Mouse (Mus musculus) cerebellum, adult 8-10 months (tissue): Measurements from ENCODE around the gene Atp13a3.
"Not testable (repeated sequence)": the region's sequence is repeated elsewhere in the genome, so short reads cannot be mapped to it uniquely, and the experiment has no call there.

Experiments
- DNase-seq: peaks from one replicate; pipeline ENCODE4 v3.0.0; 2022

The Atp13a3 gene

DNA sequence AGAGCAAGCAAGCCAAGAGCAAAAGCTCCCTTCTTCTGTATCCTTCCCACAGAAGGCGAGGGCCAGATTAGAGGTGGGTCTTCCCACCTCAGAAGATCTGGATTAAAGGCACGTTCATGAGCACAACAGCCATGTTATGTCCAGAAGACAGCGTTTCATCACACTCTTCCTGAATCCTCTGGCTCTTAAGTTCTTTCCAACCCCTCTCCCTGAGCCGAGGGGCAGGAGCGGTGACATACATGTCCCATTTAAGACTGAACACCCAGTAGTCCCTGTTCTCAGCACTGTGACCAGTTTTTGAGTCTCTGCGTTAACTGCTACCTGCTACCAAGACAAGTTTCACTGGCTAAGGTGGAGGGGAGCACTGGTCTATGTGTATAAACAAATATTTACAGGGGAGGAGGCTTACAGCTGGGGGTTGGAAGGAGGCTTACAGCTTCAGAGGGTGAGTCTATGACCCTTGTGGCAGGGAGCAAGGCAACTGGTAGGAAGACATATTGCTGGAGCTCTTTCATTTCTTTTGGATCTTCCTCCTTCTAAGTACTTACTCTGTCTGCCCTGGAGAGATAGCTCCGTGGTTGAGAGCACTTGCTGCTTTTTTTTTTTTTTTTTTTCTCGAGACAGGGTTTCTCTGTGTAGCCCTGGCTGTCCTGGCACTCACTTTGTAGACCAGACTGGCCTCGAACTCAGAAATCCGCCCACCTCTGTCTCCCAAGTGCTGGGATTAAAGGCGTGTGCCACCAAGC lies at the start of gene Atp13a3:
Gene Atp13a3, minus strand, starts transcription at position 51 of the 746 bp plus-strand sequence.
- DNase-seq: no peak

DNA sequence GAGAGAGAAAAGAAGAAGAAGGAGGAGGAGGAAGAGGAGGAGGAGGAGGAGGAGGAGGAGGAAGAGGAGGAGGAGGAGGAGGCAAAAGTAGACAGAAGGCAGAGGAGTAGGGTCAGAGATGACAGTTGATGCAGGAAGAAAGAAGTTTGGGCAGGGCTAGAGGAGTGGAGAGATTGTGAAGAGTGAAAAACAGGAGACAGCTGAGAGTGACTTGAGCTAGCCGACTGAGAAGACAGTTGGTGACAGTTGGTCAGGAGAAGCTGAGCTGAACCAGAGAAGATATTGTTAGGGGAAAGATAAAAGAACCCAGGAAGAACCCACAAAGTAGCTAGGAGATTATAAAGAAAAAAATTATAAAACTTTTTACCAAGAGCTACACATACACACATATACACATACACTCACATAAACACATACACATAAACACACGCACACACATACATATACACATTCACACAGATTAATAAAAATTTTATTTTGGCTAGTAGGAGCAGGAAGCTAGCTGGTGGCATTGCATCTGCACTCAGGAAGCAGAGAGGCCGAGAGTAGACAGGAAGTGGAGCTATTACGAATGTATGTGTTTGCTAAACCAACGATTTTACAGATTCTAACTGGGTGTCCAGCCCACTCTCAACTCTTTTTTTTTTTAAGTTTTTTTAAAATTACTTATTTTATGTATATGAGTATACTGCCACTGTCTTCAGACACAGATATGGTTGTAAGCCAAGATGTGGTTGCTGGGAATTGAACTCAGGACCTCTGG lies 47.6 kb upstream of the Atp13a3 start:
- DNase-seq: no peak

DNA sequence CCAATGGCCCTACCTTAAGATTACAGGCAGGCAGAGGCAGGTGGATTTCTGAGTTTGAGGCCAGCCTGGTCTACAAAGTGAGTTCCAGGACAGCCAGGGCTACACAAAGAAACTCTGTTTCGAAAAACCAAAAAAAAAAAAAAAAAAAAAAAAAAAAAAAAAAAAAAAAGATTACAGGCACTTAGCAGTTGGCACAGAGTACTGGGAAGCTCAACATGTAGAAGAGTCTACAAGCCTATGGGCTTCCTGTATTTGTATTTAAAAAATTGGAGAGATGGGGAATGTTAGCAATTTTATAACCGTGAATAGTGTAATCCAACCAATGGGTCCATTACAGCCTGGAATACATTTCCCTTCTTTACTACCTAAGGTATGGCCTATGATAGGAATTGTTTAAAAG lies 45.4 kb upstream of the Atp13a3 start:
- DNase-seq: not testable (repeated sequence)

DNA sequence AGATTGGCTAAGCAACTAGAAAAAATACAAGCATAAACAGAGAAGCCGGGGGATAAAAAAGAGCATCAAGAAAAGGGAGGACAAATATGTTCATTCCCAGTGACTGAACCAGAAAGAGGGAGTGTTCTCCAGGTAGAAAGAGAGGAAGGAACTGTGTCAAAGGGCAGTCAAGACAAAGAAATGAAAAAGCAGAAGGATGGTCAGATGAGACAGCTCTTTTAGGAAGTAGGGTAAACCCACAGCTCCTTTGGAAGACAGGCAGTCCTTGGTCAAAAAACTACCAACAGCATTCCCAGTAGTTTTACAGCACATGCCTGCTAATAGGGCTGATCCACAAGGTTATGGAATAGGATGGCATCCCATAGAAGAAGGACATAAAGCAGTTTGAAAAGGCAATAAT lies 43.2 kb upstream of the Atp13a3 start:
- no peak for DNase-seq

DNA sequence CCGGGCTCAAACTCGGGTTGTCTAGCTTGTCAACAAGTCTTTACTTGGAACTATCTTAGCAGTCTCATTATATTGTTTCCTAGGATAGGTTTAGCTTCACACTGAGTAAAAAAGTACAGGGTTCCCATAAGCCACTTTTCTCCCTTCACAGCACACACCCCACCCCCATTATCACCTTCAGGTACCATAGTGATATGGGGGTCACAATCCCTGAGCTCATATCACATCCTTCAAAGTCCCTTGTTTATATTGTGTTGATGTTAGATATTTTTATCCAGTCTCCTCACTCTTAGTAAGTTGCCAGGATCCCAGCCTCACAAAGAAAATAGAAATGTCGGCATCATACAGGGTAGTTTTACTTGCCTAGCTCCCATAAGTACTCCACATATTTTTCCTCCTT lies 42.4 kb upstream of the Atp13a3 start:
- DNase-seq: no peak

DNA sequence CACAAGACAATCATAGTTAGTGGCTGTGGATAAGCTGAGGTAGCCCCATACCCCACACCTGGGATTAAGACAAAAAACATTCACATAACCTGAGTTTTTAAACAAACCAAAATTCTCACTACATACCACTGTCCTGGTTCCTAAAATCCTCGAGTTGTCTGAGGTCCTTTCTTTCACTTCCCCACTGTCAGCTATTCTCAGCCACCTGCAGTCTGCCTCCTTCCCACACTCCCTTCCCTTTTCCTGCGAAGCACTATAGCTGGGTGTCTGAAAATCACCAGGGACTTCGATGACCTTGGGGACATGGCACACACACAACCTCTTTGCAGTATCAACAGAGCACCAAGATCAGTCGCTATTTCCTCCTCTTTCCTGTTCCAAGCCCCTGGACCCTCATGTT lies 41.9 kb upstream of the Atp13a3 start:
- no peak for DNase-seq

DNA sequence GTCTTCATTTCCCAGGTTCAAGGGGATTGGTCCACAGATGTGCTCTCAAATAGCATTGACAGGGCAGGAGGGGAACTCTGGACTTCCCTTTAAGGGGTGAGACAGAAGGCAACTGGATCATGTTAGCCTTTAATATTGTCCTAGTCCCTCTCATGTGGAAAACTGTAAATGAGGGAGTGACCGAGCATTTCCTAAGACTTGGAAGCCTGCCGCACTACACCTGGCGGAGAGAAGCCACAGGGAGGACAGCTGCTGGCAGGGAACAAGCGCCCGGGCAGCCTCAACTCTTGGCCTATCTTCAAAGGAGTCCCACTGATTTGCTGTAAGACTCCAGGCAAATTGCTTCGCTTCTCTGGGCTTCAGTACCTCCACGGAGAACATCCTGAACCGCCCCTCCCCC lies 37.6 kb upstream of the Atp13a3 start:
- DNase-seq: no peak

DNA sequence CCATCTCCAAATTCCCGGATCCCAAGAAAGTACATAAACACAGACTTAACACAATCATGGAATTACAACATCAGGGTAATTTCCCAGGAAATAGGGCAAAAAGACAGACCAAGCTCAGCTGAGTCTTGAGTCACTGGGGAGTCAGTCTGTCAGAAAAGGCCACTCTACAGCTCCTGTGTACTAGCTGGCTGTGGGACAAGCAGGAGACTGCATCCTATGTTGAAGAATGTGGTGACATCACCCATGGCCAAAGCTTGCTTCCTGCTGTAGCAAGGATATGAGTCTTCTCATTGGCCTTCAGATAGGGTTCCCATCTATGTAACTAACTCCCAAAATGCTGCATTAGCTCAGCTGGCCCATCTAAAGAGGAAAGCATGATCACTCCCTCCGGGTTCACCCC lies 36.7 kb upstream of the Atp13a3 start:
- DNase-seq: no peak

DNA sequence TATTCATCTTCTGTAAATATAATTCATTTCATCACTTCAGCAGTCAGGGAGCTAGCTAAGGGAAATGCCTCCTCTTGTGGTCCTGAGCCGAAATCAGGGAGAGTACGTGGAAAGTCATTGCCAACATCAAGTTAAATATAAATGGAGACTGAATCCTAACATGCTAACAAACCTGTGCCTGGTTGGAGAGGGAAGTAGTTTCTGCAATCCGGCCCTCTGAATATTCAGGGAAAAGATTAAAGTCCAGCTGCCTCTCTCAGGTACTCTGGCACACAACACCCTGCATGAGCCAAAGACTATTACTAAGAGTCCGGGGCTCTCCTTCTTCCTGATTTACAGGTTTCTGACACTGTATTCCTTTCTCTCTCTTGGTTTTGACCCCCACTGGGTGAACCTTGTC lies 35.6 kb upstream of the Atp13a3 start:
- no peak for DNase-seq

DNA sequence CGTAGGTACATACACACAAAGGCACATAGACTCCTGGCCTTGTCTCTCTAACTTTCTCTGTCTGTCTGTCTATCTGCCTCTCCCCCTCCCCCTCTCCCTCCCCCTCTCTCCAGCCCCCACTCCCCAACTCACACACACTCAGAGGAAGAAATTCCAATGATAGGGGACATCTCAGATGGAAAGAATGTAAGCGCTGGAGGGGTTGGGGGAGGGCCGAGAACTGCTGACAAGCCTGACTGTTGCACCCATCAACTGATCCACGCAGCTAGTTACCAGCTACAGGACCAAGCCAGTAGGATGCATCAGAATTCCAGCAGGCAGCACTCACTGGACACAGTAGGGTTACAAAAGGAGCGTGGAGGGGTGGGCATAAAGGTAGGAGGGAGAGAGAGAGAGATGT lies 34.1 kb upstream of the Atp13a3 start:
- no peak for DNase-seq

DNA sequence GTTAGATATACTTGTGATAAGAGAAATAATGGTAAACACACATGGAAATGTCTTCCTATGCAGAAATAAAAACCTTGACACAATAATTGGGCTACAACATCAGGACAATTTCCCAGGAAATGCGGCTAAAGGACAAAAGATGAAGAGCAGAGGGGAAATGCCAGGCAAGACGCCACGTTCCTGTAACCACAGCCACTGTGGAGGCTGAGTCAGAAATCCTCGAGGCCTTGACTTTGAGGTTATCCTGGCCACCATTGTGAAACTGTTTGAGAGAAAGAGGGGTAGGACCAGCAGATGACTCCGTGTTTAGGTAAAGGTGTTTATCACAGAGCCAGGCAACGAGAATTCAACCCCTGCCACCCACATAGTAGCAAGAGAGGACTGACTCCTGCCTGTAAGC lies 33.6 kb upstream of the Atp13a3 start:
- DNase-seq: no peak

DNA sequence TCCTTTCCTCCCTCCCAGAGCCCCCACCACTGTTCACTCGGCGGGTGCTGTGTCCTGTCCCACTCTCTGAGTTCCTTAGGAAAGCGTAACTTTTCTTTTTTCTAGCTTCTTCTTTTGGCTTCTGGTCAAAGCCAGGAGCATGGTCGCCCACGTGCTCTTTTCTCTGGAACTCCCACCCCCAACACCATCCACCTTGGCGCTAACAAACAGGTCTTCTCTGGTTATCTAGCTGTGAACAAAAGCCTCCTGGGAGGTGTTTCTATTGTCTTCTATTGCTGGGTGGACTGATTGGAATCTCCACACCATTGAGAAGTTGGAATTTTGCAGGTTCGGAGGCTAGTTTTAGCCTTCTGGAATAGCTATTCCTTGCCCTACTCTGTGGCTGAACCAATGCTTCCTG lies 30.5 kb upstream of the Atp13a3 start:
- no peak for DNase-seq

DNA sequence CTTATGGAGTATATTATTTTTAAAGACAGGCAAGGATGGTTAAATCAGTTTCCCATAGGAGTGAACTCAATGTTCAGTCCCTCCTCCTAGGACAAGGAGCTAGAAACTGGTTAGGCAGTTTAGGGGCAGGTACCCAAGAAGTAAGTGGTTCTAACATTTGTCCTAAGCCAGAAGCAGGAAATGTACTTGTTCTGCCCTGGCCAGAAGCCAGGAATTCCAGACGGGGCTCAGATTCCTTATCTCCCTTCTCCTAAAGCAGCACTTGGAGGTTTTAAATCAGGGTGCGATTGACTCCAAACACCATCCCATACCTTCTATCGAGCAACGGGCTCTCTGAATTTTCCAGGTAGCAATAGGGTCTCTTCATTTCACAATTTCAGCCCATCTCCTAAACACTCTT lies 29.6 kb upstream of the Atp13a3 start:
- no peak for DNase-seq

DNA sequence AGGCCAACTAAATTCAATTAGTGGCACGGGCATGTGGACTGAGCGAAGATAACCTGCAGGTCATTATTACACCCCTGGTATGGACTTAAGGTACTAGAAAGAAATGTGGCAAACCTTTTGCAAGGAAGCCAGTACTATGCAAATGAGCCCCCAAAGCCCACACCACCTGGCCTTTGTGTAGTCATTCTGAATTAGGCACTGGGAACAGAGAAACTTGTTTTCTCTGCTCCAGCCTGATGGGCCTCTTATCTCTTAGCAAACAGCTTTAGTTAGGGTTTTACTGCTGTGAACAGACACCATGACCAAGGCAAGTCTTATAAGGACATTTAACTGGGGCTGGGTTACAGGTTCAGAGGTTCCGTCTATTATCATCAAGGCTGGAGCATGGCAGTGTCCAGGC lies 27.4 kb upstream of the Atp13a3 start:
- DNase-seq: no peak

DNA sequence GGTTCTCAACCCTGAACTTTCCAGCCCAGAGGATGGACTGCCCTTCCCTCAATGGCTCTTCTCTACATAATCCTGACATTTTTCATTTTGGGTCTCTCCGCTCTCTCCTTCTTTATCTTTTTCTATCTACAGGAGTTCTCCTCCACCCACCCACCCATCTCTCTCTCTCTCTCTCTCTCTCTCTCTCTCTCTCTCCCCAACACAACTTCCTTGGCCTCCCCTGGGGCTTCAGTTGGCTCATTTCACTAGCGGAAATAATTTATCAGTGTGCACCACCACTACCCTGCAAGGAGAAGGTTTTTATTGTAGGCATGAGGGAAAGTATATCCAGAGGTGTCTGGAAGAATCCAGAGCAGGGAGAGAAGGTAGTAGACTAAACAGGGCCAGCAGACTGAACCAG lies 26.3 kb upstream of the Atp13a3 start:
- no peak for DNase-seq

DNA sequence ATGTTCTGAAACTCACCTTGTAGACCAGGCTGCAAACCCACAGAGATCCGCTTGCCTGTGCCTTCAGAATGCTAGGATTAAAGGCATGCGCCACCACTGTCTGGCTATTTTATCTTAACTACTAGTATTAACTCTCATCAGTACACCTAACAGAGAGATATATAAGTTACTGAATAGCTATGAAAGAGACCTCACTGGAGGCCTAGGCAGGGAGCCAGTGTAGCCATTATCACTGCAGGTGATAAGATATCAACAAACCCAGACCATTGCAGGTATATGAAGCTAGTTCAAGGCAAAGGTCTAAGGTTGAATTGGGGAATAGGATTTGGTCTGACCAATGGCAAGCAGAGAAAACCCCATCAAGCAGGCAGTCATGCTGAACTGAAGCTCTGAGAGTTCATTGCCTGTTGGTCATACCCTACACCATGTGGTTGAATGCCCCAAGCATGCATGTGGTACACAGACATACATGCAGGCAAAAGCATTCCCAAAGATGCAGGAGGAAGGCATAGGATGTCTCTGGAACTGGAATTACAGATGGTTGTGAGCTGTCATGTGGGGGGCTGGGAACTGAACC lies 24.8 kb upstream of the Atp13a3 start:
- DNase-seq: no peak

DNA sequence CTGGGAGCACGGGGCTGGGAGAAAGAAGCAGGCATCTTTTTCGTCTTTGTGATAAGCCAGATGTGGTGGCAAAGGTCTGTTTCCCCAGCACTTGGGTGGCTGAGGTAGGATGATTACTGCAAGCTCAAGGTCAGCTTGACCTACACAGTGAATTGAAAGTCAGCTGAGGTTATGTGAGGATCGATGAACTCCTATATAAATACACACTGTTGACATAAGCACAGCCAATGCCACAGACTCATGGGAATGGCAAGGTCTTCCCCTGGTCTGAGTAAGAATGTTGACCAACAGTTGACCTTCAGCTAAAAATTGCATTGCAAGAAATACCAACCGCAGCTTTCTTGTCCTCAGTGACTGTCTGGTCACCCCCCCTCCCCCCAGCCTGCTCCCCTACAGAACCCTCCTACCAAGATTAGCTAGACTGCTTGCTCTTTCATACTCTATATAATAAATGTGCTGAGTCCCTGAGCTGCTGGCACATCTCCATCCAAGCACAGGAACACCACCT lies 23.0 kb upstream of the Atp13a3 start:
- DNase-seq: no peak

DNA sequence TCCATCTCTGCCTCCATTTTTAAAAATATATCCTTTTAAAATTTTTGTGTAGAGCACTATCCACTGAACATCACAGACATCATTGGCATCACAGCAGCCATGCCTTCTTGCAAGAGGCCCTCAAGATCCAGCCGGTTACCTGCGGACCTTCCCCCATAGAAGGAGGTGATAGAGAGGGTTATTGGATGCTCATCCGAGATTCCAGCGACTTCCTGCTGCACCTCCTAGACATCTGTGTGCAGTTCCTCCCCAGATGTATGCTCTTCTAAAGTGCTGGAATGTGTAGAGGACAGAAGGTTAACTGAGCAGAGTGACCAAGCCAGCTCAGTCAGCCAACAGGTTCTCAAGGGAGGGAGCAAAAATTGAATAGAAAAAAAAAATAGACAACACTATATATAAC lies 21.7 kb upstream of the Atp13a3 start:
- DNase-seq: no peak

DNA sequence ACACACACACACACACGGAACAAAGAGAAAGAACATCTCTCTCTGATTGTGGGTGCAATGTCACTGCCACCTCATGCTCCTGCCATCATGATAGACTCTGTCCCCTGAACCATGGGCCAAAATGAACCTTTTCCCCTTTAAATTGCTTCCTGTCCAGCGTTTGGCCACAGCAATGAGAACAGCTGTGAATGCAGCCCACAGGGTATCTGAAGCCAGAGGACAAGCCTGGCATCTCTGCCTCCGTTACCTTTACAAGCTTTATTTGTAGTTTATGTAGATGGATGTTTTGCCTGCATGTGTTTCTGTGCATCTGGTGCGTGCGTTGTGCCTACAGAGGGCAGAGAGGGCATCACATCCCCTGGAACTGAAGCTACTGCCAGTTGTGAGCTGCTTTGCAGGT lies 21.2 kb upstream of the Atp13a3 start:
- DNase-seq: no peak

DNA sequence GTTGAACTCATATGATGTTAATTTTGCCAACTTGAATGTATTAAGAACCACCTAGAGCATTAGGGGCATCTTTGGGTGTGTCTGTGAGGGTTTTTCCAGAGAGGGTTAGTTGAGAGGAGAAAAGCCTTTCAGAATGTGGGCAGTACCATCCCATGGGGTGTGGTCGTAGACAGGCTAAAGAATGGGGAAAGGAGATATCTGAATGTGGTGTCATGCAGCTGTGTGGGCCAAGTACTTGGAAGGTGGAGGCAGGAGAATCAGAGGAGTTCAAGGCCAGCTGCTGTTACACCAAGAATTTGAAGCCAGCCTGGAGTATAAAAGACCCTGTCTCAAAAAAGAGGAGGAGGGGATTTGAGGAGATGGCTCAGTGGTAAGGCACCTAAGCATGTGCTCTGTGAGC lies 20.2 kb upstream of the Atp13a3 start:
- DNase-seq: no peak

DNA sequence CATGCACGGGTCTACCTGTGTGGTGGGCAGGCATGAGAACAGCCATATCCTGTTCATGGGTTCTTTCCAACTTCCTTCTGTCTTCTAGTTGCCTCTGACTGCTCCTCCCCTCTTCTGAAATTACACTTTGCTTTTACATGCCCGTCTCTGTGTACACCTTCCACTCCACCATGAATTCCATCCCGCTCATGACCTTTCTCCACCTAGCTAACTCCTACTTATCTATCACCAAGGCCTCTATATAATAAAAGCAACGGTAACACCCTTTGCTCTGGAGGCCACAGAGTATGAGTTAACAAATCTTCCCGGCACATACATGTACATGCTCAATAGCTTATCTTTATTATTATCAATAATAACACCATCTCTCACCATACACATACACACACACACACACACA lies 18.3 kb upstream of the Atp13a3 start:
- no peak for DNase-seq

DNA sequence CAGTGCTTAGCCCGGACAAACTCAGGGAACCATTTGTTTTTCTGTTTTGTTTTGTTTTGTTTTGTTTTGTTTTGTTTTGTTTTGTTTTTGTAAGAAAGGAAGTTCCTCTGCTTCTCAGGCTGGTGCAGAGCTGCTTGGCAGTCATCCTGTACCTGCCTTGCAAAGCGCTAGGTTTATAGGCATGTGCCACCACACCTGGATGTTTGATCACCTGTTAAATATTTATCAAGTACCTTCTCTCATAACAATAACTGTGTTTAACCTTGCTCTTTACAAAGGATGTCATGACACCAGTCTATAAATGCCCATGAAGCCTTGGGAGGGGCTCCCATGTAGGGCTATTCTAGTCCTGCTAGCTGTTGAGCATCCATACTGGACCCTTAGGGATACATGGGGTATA lies 10.9 kb upstream of the Atp13a3 start:
- no peak for DNase-seq

DNA sequence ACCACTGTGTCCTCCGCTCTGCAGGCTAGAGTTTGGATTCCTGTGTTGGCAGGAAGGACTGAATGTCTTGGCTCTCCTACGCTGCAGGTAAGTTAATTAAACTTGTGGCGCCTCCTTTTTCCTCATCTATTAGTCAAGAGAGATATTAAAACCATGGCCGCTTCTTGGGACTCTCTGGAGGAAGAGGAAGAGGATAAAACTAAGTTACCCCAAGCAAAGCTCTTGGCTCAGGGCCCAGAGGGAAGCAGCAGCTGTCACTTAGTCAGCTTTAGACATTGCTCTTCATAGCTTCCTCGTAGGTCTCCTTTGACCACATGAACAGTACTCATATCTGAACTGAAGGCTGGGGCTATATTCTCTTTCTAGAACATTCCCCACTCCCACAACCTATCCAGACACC lies 10.5 kb upstream of the Atp13a3 start:
- no peak for DNase-seq

DNA sequence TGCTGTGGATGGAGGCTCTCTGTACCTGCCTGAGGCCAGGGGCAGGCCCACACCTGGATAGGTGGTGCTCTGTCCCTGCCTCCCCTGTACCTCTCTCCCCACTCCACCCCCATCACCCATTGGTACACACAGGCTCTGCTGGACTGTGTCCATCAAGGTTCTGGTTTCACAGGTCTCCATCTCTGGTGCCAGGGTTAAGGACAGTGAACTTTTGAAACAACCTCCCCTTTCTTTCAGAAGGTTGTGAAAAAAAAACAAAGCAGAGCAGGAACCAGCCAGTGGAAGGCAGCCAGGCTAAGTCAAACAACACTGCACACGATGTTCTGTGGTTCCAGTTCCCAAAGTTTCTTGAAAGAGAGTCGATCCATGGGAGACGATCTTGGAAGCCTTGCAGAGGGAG lies 6.9 kb upstream of the Atp13a3 start:
- no peak for DNase-seq
